Mouse (Mus musculus) forebrain, embryonic 11.5 days (tissue): ENCODE measurements around the gene 4930544G11Rik. TPM values are rescaled to one million over a fixed set of nuclear protein-coding genes. Genes with fewer than 3 reads are reported as not detected.

Experiments
- ATAC-seq: fragments of 200-750 bp; cut with Nextera tagmentation; replicated peaks from 2 replicates; pipeline ENCODE4 v1.8.0; 2017; ENCODE audit warnings: moderate TSS enrichment; ENCODE audit not compliant: low FRiP score
- DNase-seq: peaks from one replicate; pipeline ENCODE4 v3.0.0-alpha.2; 2017; ENCODE audit warnings: low spot score
- H3K27ac ChIP-seq: fragments of 300-500 bp; sonication (generic); 2 replicates; pipeline ENCODE4 v1.5.1; 2014; ENCODE audit warnings: low read depth, low read length
- H3K27me3 ChIP-seq: fragments of 300-500 bp; sonication (generic); 2 replicates; pipeline ENCODE4 v1.6.1; 2014; ENCODE audit warnings: mild to moderate bottlenecking, low read length, mixed read lengths; ENCODE audit not compliant: control insufficient read depth, insufficient read depth
- H3K36me3 ChIP-seq: fragments of 300-500 bp; sonication (generic); 2 replicates; pipeline ENCODE4 v1.6.1; 2014; ENCODE audit warnings: mild to moderate bottlenecking, low read length, moderate library complexity, mixed read lengths; ENCODE audit not compliant: control insufficient read depth, insufficient read depth
- H3K4me1 ChIP-seq: fragments of 300-500 bp; sonication (generic); replicated peaks from 2 replicates; pipeline ENCODE4 v1.6.1; 2014; ENCODE audit warnings: low read length, mixed read lengths; ENCODE audit not compliant: control insufficient read depth, insufficient read depth
- H3K4me2 ChIP-seq: fragments of 300-500 bp; sonication (generic); 2 replicates; pipeline ENCODE4 v1.6.1; 2014; ENCODE audit warnings: low read depth, mild to moderate bottlenecking, low read length, moderate library complexity, mixed read lengths; ENCODE audit not compliant: severe bottlenecking
- H3K4me3 ChIP-seq: fragments of 300-500 bp; sonication (generic); 2 replicates; pipeline ENCODE4 v1.5.1; 2014; ENCODE audit warnings: low read depth, low read length
- H3K9ac ChIP-seq: fragments of 300-500 bp; sonication (generic); 2 replicates; pipeline ENCODE4 v1.6.1; 2014; ENCODE audit warnings: low read length
- H3K9me3 ChIP-seq: fragments of 300-500 bp; sonication (generic); 2 replicates; pipeline ENCODE4 v1.6.1; 2016; ENCODE audit warnings: low read length, mixed read lengths; ENCODE audit not compliant: control insufficient read depth
- WGBS: fragments of 180-500 bp; shearing (Covaris S2); extraction: QIAGEN DNeasy Blood & Tissue Kit; methylation state at CpG from one replicate; pipeline ENCODE4 v1.1.7; 2014; 5-methylcytosine and 5-hydroxymethylcytosine counted together
- polyA plus RNA-seq: library from polyadenylated mRNA; unstranded; fragments of >200 nt; fragmentation: Nextera tagmentation; extraction: Ambion mirVana; gene quantifications from 2 replicates; pipeline ENCODE4 v1.2.1, GENCODE M21; 2014

Gene 4930544G11Rik
- polyA plus RNA-seq = not detected in 2 replicates

- H3K9me3 ChIP-seq = no peaks in the 10 kb centered on the region
- H3K36me3 ChIP-seq = no peaks in the 10 kb centered on the region
- no peak for ATAC-seq
- H3K4me2 ChIP-seq = no peak within 1 kb of the TSS
- no peaks in the 10 kb centered on the region for H3K27me3 ChIP-seq
- WGBS = 93% methylated on average over 10 of the region's 10 CpGs
- no peaks in the 10 kb centered on the region for H3K4me1 ChIP-seq
- DNase-seq = no peak
- no peak within 1 kb of the TSS for H3K27ac ChIP-seq
- no peak within 1 kb of the TSS for H3K4me3 ChIP-seq
- H3K9ac ChIP-seq = no peak within 1 kb of the TSS
These were observed at the start of gene 4930544G11Rik for GRCm38 (mm10) chr6:65952309-65952708. TSS of gene 4930544G11Rik (plus strand) at chr6:65952609.

DNA sequence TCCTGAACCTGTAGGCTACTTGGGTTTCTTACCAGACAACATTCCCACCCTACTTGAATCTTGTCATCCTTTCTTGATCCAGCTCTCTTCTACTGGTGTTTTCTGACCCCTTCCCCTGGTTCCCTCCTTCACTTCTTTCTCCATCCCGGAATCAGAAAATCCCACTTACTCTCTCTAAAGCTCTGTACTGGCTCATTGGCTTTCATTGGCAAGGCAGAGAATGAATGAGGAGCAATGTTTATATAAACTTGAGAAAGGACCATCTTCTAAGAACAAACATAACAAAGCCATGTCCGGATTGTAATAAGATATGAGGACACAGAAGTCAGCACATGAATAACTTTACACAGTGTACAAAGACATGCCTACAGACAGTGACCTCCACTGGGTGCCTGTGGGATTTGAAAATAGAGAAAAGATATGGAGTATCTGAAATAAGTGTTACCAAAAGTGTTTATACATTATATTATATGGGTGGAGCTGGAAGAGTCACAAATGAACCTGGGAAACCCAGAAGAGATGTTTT lies 45.7 kb upstream of the 4930544G11Rik start:
- H3K9ac ChIP-seq = no peak overlapping the region
- no peak for DNase-seq
- WGBS = 88% methylated on average over 2 of the region's 2 CpGs
- H3K4me2 ChIP-seq = no peak overlapping the region
- ATAC-seq = no peak
- no peaks in the 10 kb centered on the region for H3K27me3 ChIP-seq
- no peak overlapping the region for H3K27ac ChIP-seq
- H3K4me3 ChIP-seq = no peak overlapping the region
- no peaks in the 10 kb centered on the region for H3K9me3 ChIP-seq
- H3K4me1 ChIP-seq = no peaks in the 10 kb centered on the region
- no peaks in the 10 kb centered on the region; the same call in 1 of the 2 replicates for H3K36me3 ChIP-seq

- WGBS = 80% methylated on average over 5 of the region's 5 CpGs
- Histone ChIP-seq H3K9me3 (no peaks in the 10 kb centered on the region), H3K36me3 (no peaks in the 10 kb centered on the region), H3K4me2 (no peak overlapping the region), H3K27me3 (no peaks in the 10 kb centered on the region), H3K9ac (no peak overlapping the region), H3K4me1 (no peaks in the 10 kb centered on the region), H3K27ac (no peak overlapping the region), H3K4me3 (no peak overlapping the region)
- DNase-seq (no peak), ATAC-seq (no peak)
These were observed 37.0 kb upstream of the 4930544G11Rik start for GRCm38 (mm10) chr6:65915421-65915820.

GRCm38 (mm10) chr6:65921703-65922102 lies 30.7 kb upstream of the 4930544G11Rik start:
- Histone ChIP-seq H3K4me1 (no peaks in the 10 kb centered on the region), H3K27me3 (peaks cover 5% of the 10 kb centered on the region), H3K4me3 (no peak overlapping the region), H3K9ac (no peak overlapping the region), H3K9me3 (no peaks in the 10 kb centered on the region), H3K4me2 (no peak overlapping the region), H3K27ac (no peak overlapping the region), H3K36me3 (no peaks in the 10 kb centered on the region)
- DNase-seq (no peak), ATAC-seq (no peak)
- WGBS = 88% methylated on average over 3 of the region's 3 CpGs

DNA sequence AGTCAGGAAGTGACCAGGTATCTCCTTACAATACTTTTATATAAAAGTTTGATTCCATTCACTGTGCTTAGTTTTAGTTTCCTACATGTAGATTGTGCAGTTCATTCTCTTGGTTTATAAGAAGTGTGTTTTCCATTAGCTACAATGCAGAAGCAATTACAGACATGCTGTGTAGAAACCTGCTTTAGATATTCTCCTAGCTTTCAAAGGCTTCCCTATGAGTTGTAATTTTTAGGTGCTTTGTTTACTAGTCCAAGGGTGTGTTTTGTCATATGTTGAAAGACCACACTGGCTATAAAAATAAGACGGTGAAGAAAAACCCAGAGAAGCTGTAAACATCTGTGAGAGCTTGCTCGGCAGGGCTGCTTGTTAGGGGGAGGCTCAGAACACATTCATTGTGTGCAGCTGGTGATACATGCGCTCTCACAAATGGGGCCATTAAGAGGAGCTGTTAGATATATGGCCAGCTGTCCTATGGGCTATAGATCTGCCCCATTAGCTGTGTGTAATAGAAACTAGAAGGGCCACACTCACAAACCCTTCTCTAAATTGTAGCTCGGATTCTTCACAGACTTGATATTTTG lies 28.8 kb upstream of the 4930544G11Rik start:
- H3K27me3 ChIP-seq = peaks cover 8% of the 10 kb centered on the region
- 64% methylated on average over 4 of the region's 4 CpGs for WGBS
- ATAC-seq = no peak

GRCm38 (mm10) chr6:65925737-65926333 lies 26.6 kb upstream of the 4930544G11Rik start:
- peak; percentile 82 for ATAC-seq

More for the DNA sequence above, 28.8 kb upstream of the 4930544G11Rik start:
- H3K4me2 ChIP-seq = no peak overlapping the region
- no peaks in the 10 kb centered on the region for H3K4me1 ChIP-seq
- no peak overlapping the region for H3K9ac ChIP-seq
- H3K9me3 ChIP-seq = no peaks in the 10 kb centered on the region
- no peak overlapping the region for H3K27ac ChIP-seq
- no peak overlapping the region for H3K4me3 ChIP-seq
- H3K36me3 ChIP-seq = no peaks in the 10 kb centered on the region
- no peak for DNase-seq

DNA sequence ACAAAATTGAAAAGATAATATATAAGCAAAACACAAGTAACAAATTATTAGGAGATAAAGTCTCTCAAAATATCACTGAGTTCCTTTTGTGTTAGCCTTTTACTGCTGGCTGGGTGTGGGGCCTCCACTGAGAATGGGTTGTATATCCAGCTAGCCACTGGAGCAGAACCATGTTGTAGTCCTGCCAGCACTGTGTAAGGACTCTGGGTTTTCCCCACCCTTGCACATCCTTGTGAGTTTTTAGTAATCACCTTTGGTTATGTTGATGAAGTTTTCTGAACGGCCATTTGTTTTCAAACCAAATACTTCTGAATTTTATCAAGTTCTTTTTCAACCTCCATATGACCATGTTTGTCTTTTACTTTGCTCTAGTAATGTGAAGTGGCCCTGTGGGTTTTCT lies 21.9 kb upstream of the 4930544G11Rik start:
- no peaks in the 10 kb centered on the region for H3K36me3 ChIP-seq

More at GRCm38 (mm10) chr6:65925737-65926333, 26.6 kb upstream of the 4930544G11Rik start:
- Histone ChIP-seq H3K4me3 (no peak overlapping the region), H3K36me3 (no peaks in the 10 kb centered on the region), H3K4me2 (no peak overlapping the region), H3K9ac (no peak overlapping the region), H3K27ac (no peak overlapping the region), H3K9me3 (no peaks in the 10 kb centered on the region), H3K27me3 (peaks cover 10% of the 10 kb centered on the region), H3K4me1 (no peaks in the 10 kb centered on the region)
- DNase-seq = no peak
- WGBS = 47% methylated on average over 3 of the region's 3 CpGs

GRCm38 (mm10) chr6:65932776-65933175 lies 19.6 kb upstream of the 4930544G11Rik start:
- Histone ChIP-seq H3K4me1 (no peaks in the 10 kb centered on the region), H3K4me3 (no peak overlapping the region), H3K9me3 (no peaks in the 10 kb centered on the region), H3K4me2 (no peak overlapping the region), H3K27me3 (peaks cover 3% of the 10 kb centered on the region; the same call in 1 of the 2 replicates), H3K27ac (no peak overlapping the region), H3K9ac (no peak overlapping the region), H3K36me3 (no peaks in the 10 kb centered on the region)
- 11% methylated on average over 1 of the region's 1 CpGs for WGBS
- ATAC-seq = no peak
- no peak for DNase-seq

More for the DNA sequence above, 21.9 kb upstream of the 4930544G11Rik start:
- H3K9ac ChIP-seq = no peak overlapping the region
- DNase-seq (no peak), ATAC-seq (no peak)
- no peak overlapping the region for H3K4me3 ChIP-seq
- no peaks in the 10 kb centered on the region for H3K4me1 ChIP-seq
- 94% methylated on average over 1 of the region's 1 CpGs for WGBS
- no peak overlapping the region for H3K27ac ChIP-seq
- peaks cover 6% of the 10 kb centered on the region; the same call in 1 of the 2 replicates for H3K27me3 ChIP-seq
- no peaks in the 10 kb centered on the region for H3K9me3 ChIP-seq
- no peak overlapping the region for H3K4me2 ChIP-seq
